Mouse (Mus musculus) lung, embryonic 15.5 days (tissue): ENCODE results near the gene Myg1. TPM values are rescaled to one million over a fixed set of nuclear protein-coding genes. Genes with fewer than 3 reads are reported as not detected.
A peak's percentile ranks its signal among the peaks of the same experiment; 100 is the strongest.
"Not testable (repeated sequence)": the region's sequence is repeated elsewhere in the genome, so short reads cannot be mapped to it uniquely, and the experiment has no call there.

Experiments
- ATAC-seq: fragments of 200-750 bp; cut with Nextera tagmentation; 2 replicates; pipeline ENCODE4 v1.8.0; 2017; ENCODE audit warnings: moderate number of reproducible peaks, borderline replicate concordance; ENCODE audit not compliant: low FRiP score, low TSS enrichment; ENCODE audit errors: extremely low read depth
- H3K27ac ChIP-seq: fragments of 300-500 bp; sonication (generic); 2 replicates; pipeline ENCODE4 v1.5.1; 2015; ENCODE audit warnings: moderate library complexity, mild to moderate bottlenecking, inconsistent platforms
- H3K27me3 ChIP-seq: fragments of 300-500 bp; sonication (generic); 2 replicates; pipeline ENCODE4 v1.6.1; 2015; ENCODE audit warnings: inconsistent platforms
- H3K36me3 ChIP-seq: fragments of 300-500 bp; sonication (generic); 2 replicates; pipeline ENCODE4 v1.6.1; 2015; ENCODE audit warnings: inconsistent platforms
- H3K4me1 ChIP-seq: fragments of 300-500 bp; sonication (generic); 2 replicates; pipeline ENCODE4 v1.6.1; 2015; ENCODE audit warnings: inconsistent platforms
- H3K4me2 ChIP-seq: fragments of 300-500 bp; sonication (generic); 2 replicates; pipeline ENCODE4 v1.6.1; 2015; ENCODE audit warnings: inconsistent platforms, mild to moderate bottlenecking, moderate library complexity
- H3K4me3 ChIP-seq: fragments of 300-500 bp; sonication (generic); 2 replicates; pipeline ENCODE4 v1.5.1; 2015; ENCODE audit warnings: mild to moderate bottlenecking, inconsistent platforms
- H3K9ac ChIP-seq: fragments of 300-500 bp; sonication (generic); 2 replicates; pipeline ENCODE4 v1.6.1; 2015; ENCODE audit warnings: inconsistent platforms
- H3K9me3 ChIP-seq: fragments of 300-500 bp; sonication (generic); 2 replicates; pipeline ENCODE4 v1.6.1; 2016; ENCODE audit warnings: inconsistent platforms
- WGBS: fragments of 180-500 bp; shearing (Covaris S2); methylation state at CpG from one replicate; pipeline ENCODE4 v1.1.7; 2015; 5-methylcytosine and 5-hydroxymethylcytosine counted together
- polyA plus RNA-seq: library from polyadenylated mRNA; unstranded; fragments of >200 nt; fragmentation: Nextera tagmentation; extraction: Ambion mirVana; gene quantifications from 2 replicates; pipeline ENCODE4 v1.2.1, GENCODE M21; 2015

Gene Myg1
- polyA plus RNA-seq, 1 experiment from 2014 or later: 106 TPM

DNA sequence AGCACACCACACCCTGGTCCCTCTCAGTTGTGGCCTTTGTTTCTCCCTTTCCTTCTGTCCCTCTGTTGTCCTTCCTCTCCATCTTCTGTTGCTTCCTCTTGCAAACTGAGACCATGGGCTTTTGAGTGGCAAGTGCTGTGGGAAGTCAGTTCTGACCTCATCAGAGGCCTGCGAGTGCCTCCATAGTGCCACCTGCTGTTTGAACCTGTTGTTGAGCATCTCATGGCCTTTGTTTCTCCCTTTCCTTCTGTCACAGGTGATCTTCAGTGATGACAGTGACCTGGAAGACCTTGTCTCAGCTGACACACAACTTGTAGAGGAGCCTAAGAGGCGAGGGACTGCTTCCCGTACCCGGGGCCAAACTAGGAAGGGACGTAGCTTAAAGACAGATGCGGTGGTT lies 15.2 kb upstream of the Myg1 start:
- 84% methylated on average over 6 of the region's 6 CpGs for WGBS
- no peaks in the 10 kb centered on the region for H3K4me1 ChIP-seq
- H3K4me3 ChIP-seq: no peak overlapping the region
- H3K4me2 ChIP-seq: no peak overlapping the region
- no peak overlapping the region for H3K9ac ChIP-seq
- H3K9me3 ChIP-seq: no peaks in the 10 kb centered on the region
- no peak overlapping the region for H3K27ac ChIP-seq
- H3K27me3 ChIP-seq: no peaks in the 10 kb centered on the region
- ATAC-seq: no peak
- H3K36me3 ChIP-seq: peaks cover 91% of the 10 kb centered on the region

DNA sequence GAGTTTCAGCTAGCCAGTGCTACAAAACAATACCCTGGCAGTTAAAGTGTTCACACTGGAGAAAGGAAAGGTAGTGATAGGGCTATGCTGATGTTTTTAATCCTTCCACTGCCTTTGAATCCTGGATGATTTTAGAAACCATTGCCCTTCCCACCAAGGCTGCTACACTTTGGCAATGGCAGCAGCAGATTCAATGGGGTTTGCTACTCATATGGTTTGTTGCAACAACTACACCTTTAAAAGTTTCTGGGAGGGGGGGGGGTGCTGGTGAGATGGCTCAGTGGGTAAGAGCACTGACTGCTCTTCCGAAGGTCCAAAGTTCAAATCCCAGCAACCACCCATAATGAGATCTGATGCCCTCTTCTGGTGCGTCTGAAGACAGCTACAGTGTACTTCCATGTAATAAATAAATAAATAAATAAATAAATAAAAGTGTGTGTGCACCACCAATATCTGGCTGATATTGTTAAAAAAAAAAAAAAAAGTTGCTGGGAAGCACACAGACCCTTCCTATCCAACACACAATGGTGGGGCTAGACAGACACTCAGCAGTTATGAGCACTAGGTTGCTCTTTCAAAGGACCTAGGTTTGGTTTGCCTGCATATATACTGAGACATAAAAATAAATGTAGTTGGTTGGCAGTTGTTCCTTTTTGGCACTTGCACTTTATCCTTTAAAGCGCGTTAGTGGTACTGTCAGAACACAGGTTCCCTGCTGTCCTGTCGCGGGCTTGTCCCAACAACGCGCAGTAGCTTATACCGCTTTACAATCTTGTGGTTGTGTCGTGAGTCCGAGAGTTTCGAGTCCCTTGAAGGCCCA lies 6.6 kb upstream of the Myg1 start:
- H3K9me3 ChIP-seq: no peaks in the 10 kb centered on the region
- peak overlapping the region; percentile 75 for H3K4me2 ChIP-seq
- no peak for ATAC-seq
- 70% methylated on average over 12 of the region's 12 CpGs for WGBS
- no peak overlapping the region for H3K27ac ChIP-seq
- H3K4me3 ChIP-seq: peak overlapping the region; percentile 90; the same call in 1 of the 2 replicates
- no peaks in the 10 kb centered on the region for H3K27me3 ChIP-seq
- no peak overlapping the region for H3K9ac ChIP-seq
- peaks cover 10% of the 10 kb centered on the region for H3K4me1 ChIP-seq
- H3K36me3 ChIP-seq: peaks cover 57% of the 10 kb centered on the region

DNA sequence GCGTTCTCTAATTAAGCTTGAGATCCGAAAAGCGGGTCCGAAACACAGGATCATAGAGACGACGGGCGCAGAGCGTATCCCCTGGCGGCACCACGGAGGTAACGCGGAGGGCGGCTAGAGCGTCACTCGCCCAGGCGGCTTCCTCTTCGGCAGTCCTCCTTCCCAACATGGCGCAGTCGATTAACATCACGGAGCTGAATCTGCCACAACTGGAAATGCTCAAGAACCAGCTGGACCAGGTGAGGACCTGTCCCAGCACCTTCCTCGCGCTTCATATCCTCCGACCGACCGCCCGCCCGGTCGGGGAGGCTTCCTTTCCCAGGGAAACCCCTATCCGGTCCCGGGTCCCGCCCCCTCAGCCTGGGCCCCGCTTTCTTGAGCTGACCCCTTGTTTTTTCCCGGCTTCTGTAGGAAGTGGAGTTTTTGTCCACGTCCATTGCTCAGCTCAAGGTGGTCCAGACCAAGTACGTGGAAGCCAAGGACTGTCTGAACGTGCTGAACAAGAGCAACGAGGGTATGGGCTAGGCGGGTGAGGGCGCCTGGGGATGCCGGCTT lies 5.4 kb upstream of the Myg1 start, which contains the start of gene Pfdn5:
Gene Pfdn5 (plus strand): TSS at position 95 of the 555 bp plus-strand sequence.
- peak within 1 kb of the TSS; percentile 75 for H3K4me2 ChIP-seq
- peaks cover 16% of the 10 kb centered on the region for H3K4me1 ChIP-seq
- no peaks in the 10 kb centered on the region for H3K27me3 ChIP-seq
- WGBS: 0% methylated on average over 40 of the region's 40 CpGs
- H3K36me3 ChIP-seq: peaks cover 53% of the 10 kb centered on the region
- ATAC-seq: peak; percentile 87
- H3K9ac ChIP-seq: peak within 1 kb of the TSS; percentile 85
- peak within 1 kb of the TSS; percentile 90 for H3K4me3 ChIP-seq
- peak within 1 kb of the TSS; percentile 71 for H3K27ac ChIP-seq
- no peaks in the 10 kb centered on the region for H3K9me3 ChIP-seq

DNA sequence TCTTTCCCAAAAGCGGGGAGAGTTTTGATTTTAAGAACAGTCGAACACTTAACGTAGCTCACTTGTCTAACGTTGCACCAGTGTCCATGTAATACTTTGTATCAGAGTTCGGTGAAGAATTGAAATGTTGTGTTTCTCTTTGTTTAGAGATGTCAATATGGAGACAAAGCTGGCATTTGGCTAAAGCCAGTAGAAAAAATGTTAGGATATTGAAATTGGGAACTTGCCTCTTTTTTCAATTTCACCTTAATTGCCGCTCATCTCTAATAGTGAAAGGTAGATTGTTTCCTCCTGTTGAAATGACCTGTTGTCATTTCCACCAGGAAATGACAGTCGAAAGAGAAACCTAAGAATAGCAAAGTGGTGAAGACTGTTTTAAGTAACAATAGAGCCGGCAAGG lies 4.6 kb upstream of the Myg1 start:
- WGBS: 51% methylated on average over 8 of the region's 8 CpGs
- H3K36me3 ChIP-seq: peaks cover 45% of the 10 kb centered on the region
- H3K4me3 ChIP-seq: peak overlapping the region; percentile 90
- peaks cover 20% of the 10 kb centered on the region for H3K4me1 ChIP-seq
- H3K27ac ChIP-seq: no peak overlapping the region
- ATAC-seq: no peak
- no peaks in the 10 kb centered on the region for H3K9me3 ChIP-seq
- H3K4me2 ChIP-seq: peak overlapping the region; percentile 75
- H3K9ac ChIP-seq: peak overlapping the region; percentile 85
- H3K27me3 ChIP-seq: no peaks in the 10 kb centered on the region

DNA sequence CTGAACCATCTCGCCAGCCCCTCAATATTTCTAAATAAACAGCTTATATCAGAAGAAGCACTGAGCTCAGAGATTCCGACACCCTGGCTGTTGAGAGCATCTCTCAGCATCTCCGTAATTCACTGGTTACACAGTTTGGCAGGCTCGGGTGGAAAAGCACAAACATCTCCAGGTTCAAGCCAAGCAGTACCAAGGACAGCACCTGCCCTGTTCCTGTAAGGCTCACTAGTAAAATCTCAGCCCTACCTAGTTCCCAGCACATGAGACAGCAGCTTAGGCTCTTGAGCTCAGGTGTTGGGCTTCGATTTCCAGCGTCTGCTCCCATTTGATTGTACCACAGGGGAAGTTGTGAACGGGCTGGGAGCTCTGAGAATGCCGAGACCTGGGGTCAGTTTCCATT lies 3.7 kb downstream of the Myg1 start:
- Histone ChIP-seq H3K27me3 (no peaks in the 10 kb centered on the region), H3K4me2 (no peak overlapping the region), H3K9me3 (no peaks in the 10 kb centered on the region), H3K27ac (no peak overlapping the region), H3K4me3 (no peak overlapping the region), H3K4me1 (peaks cover 21% of the 10 kb centered on the region), H3K36me3 (peaks cover 71% of the 10 kb centered on the region), H3K9ac (no peak overlapping the region)
- 81% methylated on average over 8 of the region's 8 CpGs for WGBS
- no peak for ATAC-seq

DNA sequence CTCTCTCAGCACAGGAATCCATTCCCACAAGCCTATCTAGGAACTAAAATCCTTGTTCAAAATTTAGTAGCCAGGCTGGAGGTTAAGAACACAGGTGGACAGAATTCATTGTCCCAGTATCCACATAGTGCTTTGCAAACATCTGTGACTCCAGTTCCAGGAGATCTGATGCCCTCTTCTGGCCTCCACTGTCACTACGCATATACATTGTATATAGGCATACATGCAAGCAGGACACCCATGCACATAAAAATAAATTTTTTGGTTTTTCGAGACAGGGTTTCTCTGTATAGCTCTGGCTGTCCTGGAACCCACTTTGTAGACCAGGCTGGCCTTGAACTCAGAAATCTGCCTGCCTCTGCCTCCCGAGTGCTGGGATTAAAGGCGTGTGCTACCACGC lies 4.4 kb downstream of the Myg1 start:
- ATAC-seq, H3K27me3 ChIP-seq, H3K4me2 ChIP-seq, H3K27ac ChIP-seq, H3K4me3 ChIP-seq, H3K9ac ChIP-seq, H3K9me3 ChIP-seq: not testable (repeated sequence)
- peaks cover 70% of the 10 kb centered on the region for H3K36me3 ChIP-seq
- peaks cover 18% of the 10 kb centered on the region for H3K4me1 ChIP-seq
- 92% methylated on average over 5 of the region's 5 CpGs for WGBS

DNA sequence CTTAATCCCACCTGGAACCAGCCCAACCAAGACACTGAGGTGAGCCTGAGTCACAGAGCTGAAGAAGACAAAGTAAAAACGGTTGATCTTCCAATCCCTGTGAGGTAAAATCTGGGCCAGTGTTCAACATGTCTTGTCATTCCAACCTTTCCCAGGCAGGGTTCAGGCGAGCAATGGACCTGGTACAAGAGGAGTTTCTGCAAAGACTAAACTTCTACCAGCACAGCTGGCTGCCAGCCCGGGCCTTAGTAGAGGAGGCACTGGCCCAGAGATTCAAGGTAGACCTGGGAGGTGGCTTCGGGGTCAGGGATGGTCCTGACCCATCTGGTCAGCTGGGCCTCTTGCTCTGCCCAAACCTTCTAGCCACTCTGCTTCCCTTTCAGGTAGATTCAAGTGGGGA lies 5.4 kb downstream of the Myg1 start:
- Histone ChIP-seq H3K4me2 (no peak overlapping the region), H3K4me1 (peaks cover 12% of the 10 kb centered on the region), H3K9ac (no peak overlapping the region), H3K36me3 (peaks cover 70% of the 10 kb centered on the region), H3K4me3 (no peak overlapping the region), H3K27me3 (no peaks in the 10 kb centered on the region), H3K27ac (no peak overlapping the region), H3K9me3 (no peaks in the 10 kb centered on the region)
- 84% methylated on average over 4 of the region's 4 CpGs for WGBS
- ATAC-seq: no peak

DNA sequence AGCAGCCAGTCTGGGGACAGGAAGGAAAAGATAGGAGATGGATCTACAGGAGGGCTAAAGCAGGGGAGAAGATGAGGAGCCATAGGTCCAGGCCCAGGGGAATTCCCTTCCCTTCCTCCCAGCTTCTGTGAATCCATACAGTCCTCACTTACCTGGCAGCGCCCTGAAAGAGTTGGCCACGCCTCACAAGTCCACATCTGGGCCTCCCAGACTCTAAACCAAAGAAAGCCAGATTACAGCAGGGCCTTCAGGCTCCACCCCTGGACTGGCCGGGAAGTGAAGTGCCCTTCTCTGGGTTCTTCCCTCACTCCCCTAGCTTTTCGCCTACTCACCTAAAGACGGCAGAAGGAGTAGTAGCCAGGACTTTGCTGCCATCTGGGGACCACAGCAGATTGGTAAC lies 8.1 kb downstream of the Myg1 start:
- no peak overlapping the region for H3K4me3 ChIP-seq
- H3K9me3 ChIP-seq: no peaks in the 10 kb centered on the region
- no peaks in the 10 kb centered on the region for H3K4me1 ChIP-seq
- no peak for ATAC-seq
- H3K27me3 ChIP-seq: no peaks in the 10 kb centered on the region
- H3K36me3 ChIP-seq: peaks cover 65% of the 10 kb centered on the region
- H3K4me2 ChIP-seq: no peak overlapping the region
- 60% methylated on average over 5 of the region's 5 CpGs for WGBS
- H3K9ac ChIP-seq: no peak overlapping the region
- H3K27ac ChIP-seq: no peak overlapping the region

DNA sequence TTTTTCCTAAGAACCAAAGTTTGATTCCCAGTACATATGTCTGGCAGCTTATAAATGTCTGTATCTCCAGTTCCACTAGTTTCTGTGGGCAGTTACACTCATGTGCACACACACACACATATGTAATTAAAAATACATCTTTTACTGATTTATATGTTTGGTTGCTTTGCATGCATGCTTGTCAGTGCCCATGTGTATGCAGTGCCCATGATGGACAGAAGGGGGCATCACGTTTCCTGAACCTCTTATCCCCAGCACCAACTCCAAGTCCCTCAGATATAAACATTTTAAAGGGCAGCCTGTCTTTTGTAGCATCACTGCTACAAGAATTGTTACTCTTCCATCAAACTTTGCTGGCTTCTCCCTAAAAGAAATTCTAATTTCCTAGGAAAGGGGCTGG lies 10.1 kb downstream of the Myg1 start:
- WGBS: 18% methylated on average over 1 of the region's 1 CpGs
- no peak overlapping the region for H3K4me3 ChIP-seq
- H3K9ac ChIP-seq: no peak overlapping the region
- H3K9me3 ChIP-seq: no peaks in the 10 kb centered on the region
- H3K4me2 ChIP-seq: no peak overlapping the region
- no peak overlapping the region for H3K27ac ChIP-seq
- H3K4me1 ChIP-seq: no peaks in the 10 kb centered on the region
- no peaks in the 10 kb centered on the region for H3K27me3 ChIP-seq
- peaks cover 70% of the 10 kb centered on the region for H3K36me3 ChIP-seq
- ATAC-seq: no peak

DNA sequence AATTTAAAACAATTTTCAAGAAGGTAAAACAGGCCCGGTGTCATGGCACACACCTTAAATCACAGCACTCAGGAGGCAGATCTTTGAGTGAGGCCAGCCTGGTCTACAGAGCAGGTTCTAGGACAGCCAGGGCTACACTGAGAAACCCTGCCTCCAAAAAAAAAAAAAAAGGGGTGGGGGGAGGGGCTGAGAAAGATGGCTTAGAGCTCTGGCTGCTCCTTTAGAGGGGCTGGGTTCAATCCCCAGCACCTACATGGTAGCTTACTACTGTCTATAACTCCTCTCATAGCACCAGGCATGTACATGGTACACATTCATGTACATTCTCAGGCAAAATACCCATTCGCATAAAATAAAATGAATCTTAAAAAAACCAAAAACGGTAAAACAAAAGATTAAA lies 13.0 kb downstream of the Myg1 start:
- no peak overlapping the region for H3K4me3 ChIP-seq
- no peak for ATAC-seq
- H3K4me1 ChIP-seq: peaks cover 2% of the 10 kb centered on the region; the same call in 1 of the 2 replicates
- no peaks in the 10 kb centered on the region for H3K27me3 ChIP-seq
- WGBS: 86% methylated on average over 3 of the region's 3 CpGs
- H3K36me3 ChIP-seq: peaks cover 52% of the 10 kb centered on the region
- no peaks in the 10 kb centered on the region for H3K9me3 ChIP-seq
- no peak overlapping the region for H3K27ac ChIP-seq
- no peak overlapping the region for H3K9ac ChIP-seq
- no peak overlapping the region for H3K4me2 ChIP-seq

DNA sequence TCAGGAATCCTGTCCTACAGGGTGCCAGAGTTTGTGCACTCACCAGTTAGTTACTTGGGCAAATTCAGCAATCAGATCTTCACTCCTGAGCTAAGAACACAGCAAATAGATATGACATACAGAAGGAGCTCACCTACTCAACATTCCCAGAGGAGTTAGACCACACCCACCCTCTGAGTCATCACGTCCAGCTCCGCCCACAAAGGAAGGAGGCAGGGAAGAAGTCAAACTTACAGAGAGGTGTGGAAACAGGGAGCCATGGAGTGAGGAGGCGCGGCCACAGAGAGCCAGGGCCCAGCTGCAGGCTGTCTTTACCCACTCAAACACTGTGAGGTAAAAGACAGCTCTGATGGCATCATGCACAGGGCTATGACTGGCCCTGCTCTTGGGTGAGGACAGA lies 14.9 kb downstream of the Myg1 start:
- Histone ChIP-seq H3K9me3 (no peaks in the 10 kb centered on the region), H3K4me3 (no peak overlapping the region), H3K27ac (no peak overlapping the region), H3K9ac (no peak overlapping the region), H3K27me3 (no peaks in the 10 kb centered on the region), H3K36me3 (peaks cover 40% of the 10 kb centered on the region), H3K4me1 (peaks cover 12% of the 10 kb centered on the region), H3K4me2 (no peak overlapping the region)
- WGBS: 52% methylated on average over 4 of the region's 4 CpGs
- no peak for ATAC-seq

DNA sequence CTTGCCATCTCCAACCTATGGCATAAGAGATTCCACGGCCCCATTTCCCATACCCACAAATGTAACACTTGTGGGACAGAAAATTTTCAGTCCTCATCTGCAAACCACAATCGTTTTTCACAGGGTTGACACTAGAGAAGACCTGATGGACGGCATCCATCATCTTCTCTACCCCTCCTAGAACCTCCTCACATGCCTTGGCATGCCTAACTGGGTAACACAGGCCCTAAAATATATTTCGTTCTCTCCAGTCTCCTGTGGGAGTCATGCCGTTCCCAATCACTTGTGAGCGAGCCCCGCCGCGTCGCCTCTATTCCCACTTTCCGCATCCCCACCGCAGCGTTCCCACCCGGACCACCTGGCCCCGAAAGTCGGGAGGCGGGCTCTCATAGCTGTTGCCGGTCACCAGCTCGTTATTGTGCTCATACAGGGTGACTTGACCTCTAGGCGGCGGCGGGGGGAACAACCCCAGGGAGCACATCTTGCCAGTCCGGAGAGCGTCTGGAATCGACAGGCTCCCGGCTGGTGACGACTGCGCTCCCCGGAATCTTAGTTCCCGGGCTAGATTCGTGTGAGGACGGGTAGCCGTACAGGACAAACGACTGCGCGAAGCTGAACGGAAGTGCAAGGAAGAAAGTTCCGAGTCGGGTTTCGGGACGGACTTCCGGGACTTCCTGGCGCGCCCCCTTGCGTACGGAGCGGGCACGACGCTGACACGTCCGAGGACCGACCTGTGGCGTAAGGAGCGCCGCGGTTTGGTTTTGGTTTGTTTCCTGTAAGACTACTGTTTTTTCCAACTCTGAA lies 18.8 kb downstream of the Myg1 start, which contains the start of gene Aaas:
Gene Aaas (minus strand): TSS at position 634 of the 804 bp plus-strand sequence.
- peaks cover 22% of the 10 kb centered on the region for H3K36me3 ChIP-seq
- under 1% methylated on average over 56 of the region's 56 CpGs for WGBS
- peak within 1 kb of the TSS; percentile 84 for H3K27ac ChIP-seq
- H3K9me3 ChIP-seq: no peaks in the 10 kb centered on the region
- peak; percentile 80 for ATAC-seq
- peak within 1 kb of the TSS; percentile 96 for H3K4me3 ChIP-seq
- H3K9ac ChIP-seq: peak within 1 kb of the TSS; percentile 95
- peaks cover 20% of the 10 kb centered on the region for H3K4me1 ChIP-seq
- no peaks in the 10 kb centered on the region for H3K27me3 ChIP-seq
- H3K4me2 ChIP-seq: peak within 1 kb of the TSS; percentile 84
